Mouse (Mus musculus): ENCODE data around the gene Zfp423.

Zfp423 gene

DNA sequence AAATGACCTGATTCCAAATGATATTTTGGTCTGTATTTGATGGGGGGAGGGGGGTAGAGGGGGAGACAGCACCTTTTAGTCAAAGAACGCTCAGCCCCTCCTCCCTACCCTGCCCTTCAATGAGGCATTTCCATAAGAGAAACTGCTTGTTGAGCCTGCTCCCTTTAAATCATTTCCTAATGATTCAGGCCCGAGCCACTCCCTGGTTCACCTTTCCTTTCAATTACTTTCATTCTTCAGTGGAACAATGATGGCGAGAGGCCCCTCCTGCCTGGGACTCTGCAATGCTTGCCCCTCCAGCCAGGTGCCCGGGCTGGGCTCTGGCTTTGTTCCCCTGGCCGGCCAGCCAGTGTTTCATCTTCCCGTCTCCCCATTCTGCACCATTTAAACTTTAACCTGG is 329.7 kb downstream of the Zfp423 start:
- no peak for DNase-seq (ENCODE audit: low read depth in 2 of 2, low spot score in 2 of 2)

DNA sequence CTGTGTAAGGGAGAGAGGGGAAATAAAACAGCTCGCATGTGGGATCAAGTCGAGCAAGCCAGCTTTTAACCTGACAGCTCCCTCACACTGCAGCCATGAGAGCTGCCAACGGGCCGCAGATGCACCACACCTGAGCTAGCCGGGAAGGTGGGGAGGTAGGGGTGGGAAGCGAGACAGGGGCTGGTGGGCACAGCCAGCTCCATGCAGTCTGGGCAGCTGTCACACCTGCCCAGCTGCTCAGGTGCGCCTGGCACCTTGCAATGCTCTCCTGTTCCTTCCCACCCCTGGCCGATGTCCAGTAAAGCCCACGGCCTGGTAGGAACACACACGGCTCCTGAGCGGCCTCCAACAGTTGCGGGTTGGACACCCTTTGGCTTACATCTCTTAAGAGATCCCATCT is 338.2 kb downstream of the Zfp423 start:
- no peak for DNase-seq (ENCODE audit: low read depth in 2 of 2, low spot score in 2 of 2)

- no peak for DNase-seq (ENCODE audit: low read depth in 2 of 2, low spot score in 2 of 2)
Observed at GRCm38 (mm10) chr8:87620225-87620624, 339.2 kb downstream of the Zfp423 start.

- DNase-seq (ENCODE audit: low read depth in 2 of 2, low spot score in 2 of 2), result no peak
Observed at GRCm38 (mm10) chr8:87619529-87619928, 339.9 kb downstream of the Zfp423 start.

GRCm38 (mm10) chr8:87619118-87619517 is 340.3 kb downstream of the Zfp423 start:
- DNase-seq (ENCODE audit: low read depth in 2 of 2, low spot score in 2 of 2), result no peak

GRCm38 (mm10) chr8:87613701-87614100 is 345.7 kb downstream of the Zfp423 start:
- DNase-seq (ENCODE audit: low read depth in 2 of 2, low spot score in 2 of 2), result no peak

Data from CD8-positive naive resting alpha-beta T cell, adult 2 months (primary cell).